Mouse (Mus musculus): ENCODE data around the gene Trpt1.
"Not testable (repeated sequence)": the region's sequence is repeated elsewhere in the genome, so short reads cannot be mapped to it uniquely, and the experiment has no call there.

- not testable (repeated sequence) for TF ChIP-seq CTCF, EP300 (IDR thresholded peaks at IDR 0.05)
Observed at GRCm38 (mm10) chr19:6991166-6991565, 4.8 kb upstream of the Trpt1 start.

All from lung, postnatal 0 days (tissue).